Mouse (Mus musculus): ENCODE measurements around the gene Nfe2l2. TPM values are rescaled to one million over a fixed set of nuclear protein-coding genes. Genes with fewer than 3 reads are reported as not detected.
A peak's percentile ranks its signal among the peaks of the same experiment; 100 is the strongest.
"Not testable (repeated sequence)": the region's sequence is repeated elsewhere in the genome, so short reads cannot be mapped to it uniquely, and the experiment has no call there.

The Nfe2l2 gene
- polyA plus RNA-seq, 1 experiment from 2014 or later: 55.3 TPM

- ATAC-seq (ENCODE audit: insufficient number of reproducible peaks, insufficient read depth, low FRiP score, low read depth): no peak
- H3K9ac ChIP-seq (ENCODE audit: low read length): peak overlapping the region; percentile 23; the same call in 1 of the 2 replicates
- no peak overlapping the region for H3K4me2 ChIP-seq (ENCODE audit: low read length)
- no peaks in the 10 kb centered on the region for H3K9me3 ChIP-seq (ENCODE audit: control insufficient read depth, low read length)
- H3K27ac ChIP-seq (replicated peaks in 1 of 2; ENCODE audit: control insufficient read depth in 1 of 2, insufficient read depth in 1 of 2, low read depth in 2 of 2, low read length in 2 of 2): peak overlapping the region in 1 of 2 experiments; percentile 52; a peak in 1 of 4 replicates
- no peaks in the 10 kb centered on the region for H3K27me3 ChIP-seq (ENCODE audit: control insufficient read depth, insufficient read depth, low read length)
- no peak overlapping the region for H3K4me3 ChIP-seq (ENCODE audit: control insufficient read depth in 1 of 2, insufficient read depth in 1 of 2, low read depth in 1 of 2, low read length in 2 of 2)
- peaks cover 24 to 70% of the 10 kb centered on the region in 2 experiments for H3K4me1 ChIP-seq (ENCODE audit: control insufficient read depth in 2 of 2, insufficient read depth in 2 of 2, low read length in 2 of 2)
- 0 out of 2 replicates have a peak, but pooled peaks cover 5% of the 10 kb centered on the region for H3K36me3 ChIP-seq (ENCODE audit: control insufficient read depth, insufficient read depth, low read length)
- WGBS: 36% methylated on average over 4 of the region's 4 CpGs
Observed at GRCm38 (mm10) chr2:75698007-75698406, 6.4 kb downstream of the Nfe2l2 start.

GRCm38 (mm10) chr2:75697222-75697621, 7.2 kb downstream of the Nfe2l2 start:
- H3K4me1 ChIP-seq (ENCODE audit: control insufficient read depth in 2 of 2, insufficient read depth in 2 of 2, low read length in 2 of 2): peaks cover 31 to 72% of the 10 kb centered on the region in 2 experiments
- H3K4me3 ChIP-seq (ENCODE audit: control insufficient read depth in 1 of 2, insufficient read depth in 1 of 2, low read depth in 1 of 2, low read length in 2 of 2): no peak overlapping the region
- H3K27ac ChIP-seq (replicated peaks in 1 of 2; ENCODE audit: control insufficient read depth in 1 of 2, insufficient read depth in 1 of 2, low read depth in 2 of 2, low read length in 2 of 2): peak overlapping the region; percentile 52 to 60; a peak in 3 of 4 replicates
- WGBS: 40% methylated on average over 3 of the region's 3 CpGs
- peak overlapping the region; percentile 23; the same call in 1 of the 2 replicates for H3K9ac ChIP-seq (ENCODE audit: low read length)
- H3K9me3 ChIP-seq (ENCODE audit: control insufficient read depth, low read length): no peaks in the 10 kb centered on the region
- no peak for ATAC-seq (ENCODE audit: insufficient number of reproducible peaks, insufficient read depth, low FRiP score, low read depth)
- no peaks in the 10 kb centered on the region for H3K27me3 ChIP-seq (ENCODE audit: control insufficient read depth, insufficient read depth, low read length)
- H3K4me2 ChIP-seq (ENCODE audit: low read length): 0 out of 2 replicates have a peak overlapping the region, but pooled peaks have one; percentile 16
- H3K36me3 ChIP-seq (ENCODE audit: control insufficient read depth, insufficient read depth, low read length): 0 out of 2 replicates have a peak, but pooled peaks cover 6% of the 10 kb centered on the region

GRCm38 (mm10) chr2:75696371-75696770, 8.1 kb downstream of the Nfe2l2 start:
- no peak overlapping the region for H3K4me3 ChIP-seq (ENCODE audit: control insufficient read depth in 1 of 2, insufficient read depth in 1 of 2, low read depth in 1 of 2, low read length in 2 of 2)
- H3K27ac ChIP-seq (replicated peaks in 1 of 2; ENCODE audit: control insufficient read depth in 1 of 2, insufficient read depth in 1 of 2, low read depth in 2 of 2, low read length in 2 of 2): peak overlapping the region; percentile 43 to 52; a peak in 3 of 4 replicates
- 44% methylated on average over 5 of the region's 5 CpGs for WGBS
- 0 out of 2 replicates have a peak overlapping the region, but pooled peaks have one; percentile 8 for H3K4me2 ChIP-seq (ENCODE audit: low read length)
- peak overlapping the region; percentile 25; the same call in 1 of the 2 replicates for H3K9ac ChIP-seq (ENCODE audit: low read length)
- H3K27me3 ChIP-seq (ENCODE audit: control insufficient read depth, insufficient read depth, low read length): no peaks in the 10 kb centered on the region
- H3K4me1 ChIP-seq (ENCODE audit: control insufficient read depth in 2 of 2, insufficient read depth in 2 of 2, low read length in 2 of 2): peaks cover 35 to 70% of the 10 kb centered on the region in 2 experiments
- H3K9me3 ChIP-seq (ENCODE audit: control insufficient read depth, low read length): no peaks in the 10 kb centered on the region
- no peak for ATAC-seq (ENCODE audit: insufficient number of reproducible peaks, insufficient read depth, low FRiP score, low read depth)
- 0 out of 2 replicates have a peak, but pooled peaks cover 8% of the 10 kb centered on the region for H3K36me3 ChIP-seq (ENCODE audit: control insufficient read depth, insufficient read depth, low read length)

- H3K4me1 ChIP-seq (ENCODE audit: control insufficient read depth in 2 of 2, insufficient read depth in 2 of 2, low read length in 2 of 2): peaks cover 38 to 70% of the 10 kb centered on the region in 2 experiments
- H3K27ac ChIP-seq (replicated peaks in 1 of 2; ENCODE audit: control insufficient read depth in 1 of 2, insufficient read depth in 1 of 2, low read depth in 2 of 2, low read length in 2 of 2): no peak overlapping the region
- no peak for ATAC-seq (ENCODE audit: insufficient number of reproducible peaks, insufficient read depth, low FRiP score, low read depth)
- H3K27me3 ChIP-seq (ENCODE audit: control insufficient read depth, insufficient read depth, low read length): no peaks in the 10 kb centered on the region
- H3K4me2 ChIP-seq (ENCODE audit: low read length): no peak overlapping the region
- WGBS: 76% methylated on average over 9 of the region's 9 CpGs
- H3K36me3 ChIP-seq (ENCODE audit: control insufficient read depth, insufficient read depth, low read length): 0 out of 2 replicates have a peak, but pooled peaks cover 8% of the 10 kb centered on the region
- H3K9ac ChIP-seq (ENCODE audit: low read length): no peak overlapping the region
- H3K9me3 ChIP-seq (ENCODE audit: control insufficient read depth, low read length): no peaks in the 10 kb centered on the region
- no peak overlapping the region for H3K4me3 ChIP-seq (ENCODE audit: control insufficient read depth in 1 of 2, insufficient read depth in 1 of 2, low read depth in 1 of 2, low read length in 2 of 2)
Observed at GRCm38 (mm10) chr2:75695676-75696350, 8.6 kb downstream of the Nfe2l2 start.

GRCm38 (mm10) chr2:75694926-75695325, 9.5 kb downstream of the Nfe2l2 start:
- not testable (repeated sequence) for H3K27ac ChIP-seq (replicated peaks in 1 of 2; ENCODE audit: control insufficient read depth in 1 of 2, insufficient read depth in 1 of 2, low read depth in 2 of 2, low read length in 2 of 2); H3K27me3 ChIP-seq (ENCODE audit: control insufficient read depth, insufficient read depth, low read length); H3K9ac ChIP-seq (ENCODE audit: low read length); H3K36me3 ChIP-seq (ENCODE audit: control insufficient read depth, insufficient read depth, low read length); ATAC-seq (ENCODE audit: insufficient number of reproducible peaks, insufficient read depth, low FRiP score, low read depth); H3K4me3 ChIP-seq (ENCODE audit: control insufficient read depth in 1 of 2, insufficient read depth in 1 of 2, low read depth in 1 of 2, low read length in 2 of 2); H3K9me3 ChIP-seq (ENCODE audit: control insufficient read depth, low read length); H3K4me2 ChIP-seq (ENCODE audit: low read length)
- peaks cover 38 to 71% of the 10 kb centered on the region in 2 experiments for H3K4me1 ChIP-seq (ENCODE audit: control insufficient read depth in 2 of 2, insufficient read depth in 2 of 2, low read length in 2 of 2)
- 90% methylated on average over 3 of the region's 3 CpGs for WGBS

- H3K4me2 ChIP-seq (ENCODE audit: low read length): no peak overlapping the region
- 76% methylated on average over 6 of the region's 6 CpGs for WGBS
- H3K4me3 ChIP-seq (ENCODE audit: control insufficient read depth in 1 of 2, insufficient read depth in 1 of 2, low read depth in 1 of 2, low read length in 2 of 2): no peak overlapping the region
- H3K9me3 ChIP-seq (ENCODE audit: control insufficient read depth, low read length): no peaks in the 10 kb centered on the region
- peaks cover 38 to 81% of the 10 kb centered on the region in 2 experiments for H3K4me1 ChIP-seq (ENCODE audit: control insufficient read depth in 2 of 2, insufficient read depth in 2 of 2, low read length in 2 of 2)
- peak overlapping the region; percentile 34; the same call in 1 of the 2 replicates for H3K9ac ChIP-seq (ENCODE audit: low read length)
- H3K36me3 ChIP-seq (ENCODE audit: control insufficient read depth, insufficient read depth, low read length): 0 out of 2 replicates have a peak, but pooled peaks cover 8% of the 10 kb centered on the region
- no peaks in the 10 kb centered on the region for H3K27me3 ChIP-seq (ENCODE audit: control insufficient read depth, insufficient read depth, low read length)
- H3K27ac ChIP-seq (replicated peaks in 1 of 2; ENCODE audit: control insufficient read depth in 1 of 2, insufficient read depth in 1 of 2, low read depth in 2 of 2, low read length in 2 of 2): peak overlapping the region; percentile 29 to 56; a peak in 2 of 4 replicates
- ATAC-seq (ENCODE audit: insufficient number of reproducible peaks, insufficient read depth, low FRiP score, low read depth): no peak
Observed at GRCm38 (mm10) chr2:75692369-75692768, 12.1 kb downstream of the Nfe2l2 start.

- Histone ChIP-seq H3K9ac (ENCODE audit: low read length) (no peak overlapping the region), H3K9me3 (ENCODE audit: control insufficient read depth, low read length) (no peaks in the 10 kb centered on the region), H3K27ac (replicated peaks in 1 of 2; ENCODE audit: control insufficient read depth in 1 of 2, insufficient read depth in 1 of 2, low read depth in 2 of 2, low read length in 2 of 2) (peak overlapping the region in 1 of 2 experiments; percentile 57; a peak in 3 of 4 replicates), H3K4me3 (ENCODE audit: control insufficient read depth in 1 of 2, insufficient read depth in 1 of 2, low read depth in 1 of 2, low read length in 2 of 2) (no peak overlapping the region), H3K4me1 (ENCODE audit: control insufficient read depth in 2 of 2, insufficient read depth in 2 of 2, low read length in 2 of 2) (peaks cover 38 to 81% of the 10 kb centered on the region in 2 experiments), H3K27me3 (ENCODE audit: control insufficient read depth, insufficient read depth, low read length) (no peaks in the 10 kb centered on the region), H3K4me2 (ENCODE audit: low read length) (peak overlapping the region; percentile 41), H3K36me3 (ENCODE audit: control insufficient read depth, insufficient read depth, low read length) (0 out of 2 replicates have a peak, but pooled peaks cover 8% of the 10 kb centered on the region)
- no peak for ATAC-seq (ENCODE audit: insufficient number of reproducible peaks, insufficient read depth, low FRiP score, low read depth)
- 42% methylated on average over 8 of the region's 8 CpGs for WGBS
Observed at GRCm38 (mm10) chr2:75691316-75691715, 13.1 kb downstream of the Nfe2l2 start.
